Mouse (Mus musculus): ENCODE results near the gene Zfp874a. TPM values are rescaled to one million over a fixed set of nuclear protein-coding genes. Genes with fewer than 3 reads are reported as not detected.

Zfp874a gene
- polyA plus RNA-seq (2014; fragmentation: Nextera tagmentation; extraction: Ambion mirVana): 10.4 and 10.7 TPM in 2 replicates

GRCm38 (mm10) chr13:67451172-67452020 is at the start of gene Zfp874a:
Zfp874a (minus strand) TSS chr13:67451624.
- Histone ChIP-seq H3K4me3 (ENCODE audit: low read depth, low read length) (peak within 1 kb of the TSS; percentile 56), H3K4me2 (ENCODE audit: low read depth, low read length) (peak within 1 kb of the TSS; percentile 64), H3K36me3 (ENCODE audit: control insufficient read depth, insufficient read depth, low read length) (peaks cover 23% of the 10 kb centered on the region), H3K9ac (ENCODE audit: low read depth, low read length) (peak within 1 kb of the TSS; percentile 69), H3K27ac (replicated peaks; ENCODE audit: low read depth, low read length) (peak within 1 kb of the TSS; percentile 55), H3K4me1 (ENCODE audit: control insufficient read depth, insufficient read depth, low read length) (no peaks in the 10 kb centered on the region), H3K27me3 (replicated peaks; ENCODE audit: control insufficient read depth, insufficient read depth, low read length) (no peaks in the 10 kb centered on the region), H3K9me3 (ENCODE audit: control insufficient read depth, low read length) (no peaks in the 10 kb centered on the region)
- peak; percentile 95 for DNase-seq (ENCODE audit: low spot score)
- peak; percentile 97 for ATAC-seq (ENCODE audit: low read depth)
- under 1% methylated on average over 20 of the region's 20 CpGs for WGBS

- ATAC-seq (ENCODE audit: low read depth) (no peak), DNase-seq (ENCODE audit: low spot score) (no peak)
- H3K4me2 ChIP-seq (ENCODE audit: low read depth, low read length): no peak overlapping the region
- H3K9me3 ChIP-seq (ENCODE audit: control insufficient read depth, low read length): 0 out of 2 replicates have a peak, but pooled peaks cover 1% of the 10 kb centered on the region
- no peak overlapping the region for H3K27ac ChIP-seq (replicated peaks; ENCODE audit: low read depth, low read length)
- no peaks in the 10 kb centered on the region for H3K27me3 ChIP-seq (replicated peaks; ENCODE audit: control insufficient read depth, insufficient read depth, low read length)
- 83% methylated on average over 1 of the region's 1 CpGs for WGBS
- no peaks in the 10 kb centered on the region for H3K4me1 ChIP-seq (ENCODE audit: control insufficient read depth, insufficient read depth, low read length)
- no peak overlapping the region for H3K4me3 ChIP-seq (ENCODE audit: low read depth, low read length)
- no peak overlapping the region for H3K9ac ChIP-seq (ENCODE audit: low read depth, low read length)
- H3K36me3 ChIP-seq (ENCODE audit: control insufficient read depth, insufficient read depth, low read length): 0 out of 2 replicates have a peak, but pooled peaks cover 6% of the 10 kb centered on the region
Observed at GRCm38 (mm10) chr13:67500908-67501307, 49.5 kb upstream of the Zfp874a start.

- no peaks in the 10 kb centered on the region for H3K27me3 ChIP-seq (replicated peaks; ENCODE audit: control insufficient read depth, insufficient read depth, low read length)
- H3K9ac ChIP-seq (ENCODE audit: low read depth, low read length): peak within 1 kb of the TSS; percentile 80
- no peaks in the 10 kb centered on the region for H3K4me1 ChIP-seq (ENCODE audit: control insufficient read depth, insufficient read depth, low read length)
- H3K4me2 ChIP-seq (ENCODE audit: low read depth, low read length): peak within 1 kb of the TSS; percentile 82
- WGBS: under 1% methylated on average over 22 of the region's 22 CpGs
- ATAC-seq (ENCODE audit: low read depth) (peak; percentile 98), DNase-seq (ENCODE audit: low spot score) (peak; percentile 95)
- peak within 1 kb of the TSS; percentile 61 for H3K27ac ChIP-seq (replicated peaks; ENCODE audit: low read depth, low read length)
- H3K9me3 ChIP-seq (ENCODE audit: control insufficient read depth, low read length): 0 out of 2 replicates have a peak, but pooled peaks cover 6% of the 10 kb centered on the region
- H3K4me3 ChIP-seq (ENCODE audit: low read depth, low read length): peak within 1 kb of the TSS; percentile 81
- peaks cover 13% of the 10 kb centered on the region for H3K36me3 ChIP-seq (ENCODE audit: control insufficient read depth, insufficient read depth, low read length)
Observed at GRCm38 (mm10) chr13:67500084-67500719, 48.8 kb upstream of the Zfp874a start, which contains the start of gene Zfp58. Zfp58 (minus strand) TSS chr13:67500555.

- H3K4me3 ChIP-seq (ENCODE audit: low read depth, low read length): no peak overlapping the region
- no peak overlapping the region for H3K4me2 ChIP-seq (ENCODE audit: low read depth, low read length)
- no peak overlapping the region for H3K9ac ChIP-seq (ENCODE audit: low read depth, low read length)
- peaks cover 44% of the 10 kb centered on the region for H3K9me3 ChIP-seq (ENCODE audit: control insufficient read depth, low read length)
- peaks cover 57% of the 10 kb centered on the region for H3K36me3 ChIP-seq (ENCODE audit: control insufficient read depth, insufficient read depth, low read length)
- WGBS: 97% methylated on average over 1 of the region's 1 CpGs
- ATAC-seq (ENCODE audit: low read depth) (no peak), DNase-seq (ENCODE audit: low spot score) (no peak)
- H3K27me3 ChIP-seq (replicated peaks; ENCODE audit: control insufficient read depth, insufficient read depth, low read length): no peaks in the 10 kb centered on the region
- H3K27ac ChIP-seq (replicated peaks; ENCODE audit: low read depth, low read length): no peak overlapping the region
- no peaks in the 10 kb centered on the region for H3K4me1 ChIP-seq (ENCODE audit: control insufficient read depth, insufficient read depth, low read length)
Observed at GRCm38 (mm10) chr13:67495631-67496030, 44.2 kb upstream of the Zfp874a start.

GRCm38 (mm10) chr13:67484424-67484811 is 33.0 kb upstream of the Zfp874a start:
- DNase-seq (ENCODE audit: low spot score) (no peak), ATAC-seq (ENCODE audit: low read depth) (peak; percentile 54)
- Histone ChIP-seq H3K4me1 (ENCODE audit: control insufficient read depth, insufficient read depth, low read length) (no peaks in the 10 kb centered on the region), H3K36me3 (ENCODE audit: control insufficient read depth, insufficient read depth, low read length) (peaks cover 20% of the 10 kb centered on the region), H3K27ac (replicated peaks; ENCODE audit: low read depth, low read length) (no peak overlapping the region), H3K27me3 (replicated peaks; ENCODE audit: control insufficient read depth, insufficient read depth, low read length) (no peaks in the 10 kb centered on the region), H3K4me3 (ENCODE audit: low read depth, low read length) (peak overlapping the region; percentile 53), H3K4me2 (ENCODE audit: low read depth, low read length) (peak overlapping the region; percentile 57), H3K9ac (ENCODE audit: low read depth, low read length) (peak overlapping the region; percentile 60; the same call in 1 of the 2 replicates), H3K9me3 (ENCODE audit: control insufficient read depth, low read length) (0 out of 2 replicates have a peak, but pooled peaks cover 5% of the 10 kb centered on the region)
- 42% methylated on average over 8 of the region's 8 CpGs for WGBS

- Histone ChIP-seq H3K27ac (replicated peaks; ENCODE audit: low read depth, low read length) (no peak within 1 kb of the TSS), H3K27me3 (replicated peaks; ENCODE audit: control insufficient read depth, insufficient read depth, low read length) (no peaks in the 10 kb centered on the region), H3K4me1 (ENCODE audit: control insufficient read depth, insufficient read depth, low read length) (no peaks in the 10 kb centered on the region), H3K9me3 (ENCODE audit: control insufficient read depth, low read length) (0 out of 2 replicates have a peak, but pooled peaks cover 5% of the 10 kb centered on the region), H3K9ac (ENCODE audit: low read depth, low read length) (peak within 1 kb of the TSS; percentile 60), H3K4me2 (ENCODE audit: low read depth, low read length) (peak within 1 kb of the TSS; percentile 57), H3K36me3 (ENCODE audit: control insufficient read depth, insufficient read depth, low read length) (peaks cover 16% of the 10 kb centered on the region), H3K4me3 (ENCODE audit: low read depth, low read length) (peak within 1 kb of the TSS; percentile 53)
- 4% methylated on average over 20 of the region's 20 CpGs for WGBS
- DNase-seq (ENCODE audit: low spot score) (peak; percentile 96), ATAC-seq (ENCODE audit: low read depth) (peak; percentile 96)
Observed at GRCm38 (mm10) chr13:67483625-67484423, 32.4 kb upstream of the Zfp874a start, which contains the start of gene Zfp874b. Zfp874b (minus strand) TSS chr13:67484258.

GRCm38 (mm10) chr13:67481528-67481927 is 30.1 kb upstream of the Zfp874a start:
- 66% methylated on average over 4 of the region's 4 CpGs for whole genome bisulfite sequencing
- Histone ChIP-seq H3K4me2 (ENCODE audit: low read depth, low read length) (no peak overlapping the region), H3K27ac (replicated peaks; ENCODE audit: low read depth, low read length) (no peak overlapping the region), H3K4me3 (ENCODE audit: low read depth, low read length) (no peak overlapping the region), H3K9me3 (ENCODE audit: control insufficient read depth, low read length) (no peaks in the 10 kb centered on the region), H3K27me3 (replicated peaks; ENCODE audit: control insufficient read depth, insufficient read depth, low read length) (no peaks in the 10 kb centered on the region), H3K4me1 (ENCODE audit: control insufficient read depth, insufficient read depth, low read length) (no peaks in the 10 kb centered on the region), H3K36me3 (ENCODE audit: control insufficient read depth, insufficient read depth, low read length) (peaks cover 16% of the 10 kb centered on the region; the same call in 1 of the 2 replicates), H3K9ac (ENCODE audit: low read depth, low read length) (no peak overlapping the region)
- ATAC-seq (ENCODE audit: low read depth): no peak
- no peak for DNase-seq (ENCODE audit: low spot score)

- Histone ChIP-seq H3K9me3 (ENCODE audit: control insufficient read depth, low read length) (peaks cover 21% of the 10 kb centered on the region; the same call in 1 of the 2 replicates), H3K36me3 (ENCODE audit: control insufficient read depth, insufficient read depth, low read length) (peaks cover 38% of the 10 kb centered on the region), H3K27me3 (replicated peaks; ENCODE audit: control insufficient read depth, insufficient read depth, low read length) (no peaks in the 10 kb centered on the region), H3K4me3 (ENCODE audit: low read depth, low read length) (no peak overlapping the region), H3K4me2 (ENCODE audit: low read depth, low read length) (no peak overlapping the region), H3K4me1 (ENCODE audit: control insufficient read depth, insufficient read depth, low read length) (no peaks in the 10 kb centered on the region), H3K27ac (replicated peaks; ENCODE audit: low read depth, low read length) (no peak overlapping the region), H3K9ac (ENCODE audit: low read depth, low read length) (no peak overlapping the region)
- DNase-seq (ENCODE audit: low spot score): no peak
- 91% methylated on average over 3 of the region's 3 CpGs for WGBS
- ATAC-seq (ENCODE audit: low read depth): no peak
Observed at GRCm38 (mm10) chr13:67469274-67469673, 17.9 kb upstream of the Zfp874a start.
